Mouse (Mus musculus): ENCODE results near the gene Gm34653.
A peak's percentile ranks its signal among the peaks of the same experiment; 100 is the strongest.
"Not testable (repeated sequence)": the region's sequence is repeated elsewhere in the genome, so short reads cannot be mapped to it uniquely, and the experiment has no call there.

Gm34653 gene

GRCm38 (mm10) chr2:34815893-34816292 lies 16.9 kb upstream of the Gm34653 start:
- DNase-seq (ENCODE audit: low read depth, low spot score) = not testable (repeated sequence)

- DNase-seq (ENCODE audit: low read depth, low spot score) = no peak
These were observed 14.3 kb upstream of the Gm34653 start for GRCm38 (mm10) chr2:34818492-34818891.

GRCm38 (mm10) chr2:34825827-34826459 lies 6.9 kb upstream of the Gm34653 start, which contains the start of gene Fbxw2:
Fbxw2 (minus strand) TSS chr2:34826311.
- peak; percentile 92 for DNase-seq (ENCODE audit: low read depth, low spot score)

GRCm38 (mm10) chr2:34826460-34827231 lies 6.2 kb upstream of the Gm34653 start:
- DNase-seq (ENCODE audit: low read depth, low spot score) = no peak

- DNase-seq (ENCODE audit: low read depth, low spot score) = no peak
These were observed 5.2 kb upstream of the Gm34653 start for GRCm38 (mm10) chr2:34827591-34827990.

- DNase-seq (ENCODE audit: low read depth, low spot score) = no peak
These were observed 4.8 kb upstream of the Gm34653 start for GRCm38 (mm10) chr2:34828026-34828425.

GRCm38 (mm10) chr2:34830066-34830465 lies 2.7 kb upstream of the Gm34653 start:
- DNase-seq (ENCODE audit: low read depth, low spot score) = not testable (repeated sequence)

- DNase-seq (ENCODE audit: low read depth, low spot score) = no peak
These were observed 817 bp downstream of the Gm34653 start for GRCm38 (mm10) chr2:34833624-34834023.

- no peak for DNase-seq (ENCODE audit: low read depth, low spot score)
These were observed 2.9 kb downstream of the Gm34653 start for GRCm38 (mm10) chr2:34835669-34836068.

- not testable (repeated sequence) for DNase-seq (ENCODE audit: low read depth, low spot score)
These were observed 7.3 kb downstream of the Gm34653 start for GRCm38 (mm10) chr2:34840143-34840542.

- no peak for DNase-seq (ENCODE audit: low read depth, low spot score)
These were observed 8.9 kb downstream of the Gm34653 start for GRCm38 (mm10) chr2:34841706-34842105.

GRCm38 (mm10) chr2:34843211-34843939 lies 10.6 kb downstream of the Gm34653 start:
- no peak for DNase-seq (ENCODE audit: low read depth, low spot score)

- DNase-seq (ENCODE audit: low read depth, low spot score) = no peak
These were observed 14.9 kb downstream of the Gm34653 start for GRCm38 (mm10) chr2:34847702-34848101.

GRCm38 (mm10) chr2:34855265-34855664 lies 22.5 kb downstream of the Gm34653 start:
- DNase-seq (ENCODE audit: low read depth, low spot score) = no peak

GRCm38 (mm10) chr2:34857728-34858127 lies 24.9 kb downstream of the Gm34653 start:
- DNase-seq (ENCODE audit: low read depth, low spot score) = no peak

- DNase-seq (ENCODE audit: low read depth, low spot score) = no peak
These were observed 36.9 kb downstream of the Gm34653 start for GRCm38 (mm10) chr2:34869680-34870079.

GRCm38 (mm10) chr2:34870520-34871474 lies 38.0 kb downstream of the Gm34653 start:
- peak; percentile 99 for DNase-seq (ENCODE audit: low read depth, low spot score)

- DNase-seq (ENCODE audit: low read depth, low spot score) = no peak
These were observed 41.5 kb downstream of the Gm34653 start, which contains the start of gene Cutal for GRCm38 (mm10) chr2:34874271-34874670. Cutal (plus strand) TSS chr2:34874396.

GRCm38 (mm10) chr2:34874816-34875345 lies 42.1 kb downstream of the Gm34653 start, which contains the start of gene Psmd5:
Psmd5 (minus strand) TSS chr2:34874968.
- no peak for DNase-seq (ENCODE audit: low read depth, low spot score)

GRCm38 (mm10) chr2:34880054-34880453 lies 47.2 kb downstream of the Gm34653 start:
- no peak for DNase-seq (ENCODE audit: low read depth, low spot score)

GRCm38 (mm10) chr2:34882757-34883156 lies 50.0 kb downstream of the Gm34653 start:
- no peak for DNase-seq (ENCODE audit: low read depth, low spot score)

Measured in CD4-positive helper T cell, adult 2 months (primary cell).